Mouse (Mus musculus) urinary bladder, postnatal 36 days (tissue): Measurements from ENCODE around the gene 1700001C19Rik.
A peak's percentile ranks its signal among the peaks of the same experiment; 100 is the strongest.
"Not testable (repeated sequence)": the region's sequence is repeated elsewhere in the genome, so short reads cannot be mapped to it uniquely, and the experiment has no call there.

ENCODE experiments used
- DNase-seq, 2 experiments: peaks; one replicate each; pipeline ENCODE4 v3.0.0; 2022; ENCODE audit warnings: low spot score in 2 of 2, mixed read lengths in 1 of 2

The 1700001C19Rik gene

DNA sequence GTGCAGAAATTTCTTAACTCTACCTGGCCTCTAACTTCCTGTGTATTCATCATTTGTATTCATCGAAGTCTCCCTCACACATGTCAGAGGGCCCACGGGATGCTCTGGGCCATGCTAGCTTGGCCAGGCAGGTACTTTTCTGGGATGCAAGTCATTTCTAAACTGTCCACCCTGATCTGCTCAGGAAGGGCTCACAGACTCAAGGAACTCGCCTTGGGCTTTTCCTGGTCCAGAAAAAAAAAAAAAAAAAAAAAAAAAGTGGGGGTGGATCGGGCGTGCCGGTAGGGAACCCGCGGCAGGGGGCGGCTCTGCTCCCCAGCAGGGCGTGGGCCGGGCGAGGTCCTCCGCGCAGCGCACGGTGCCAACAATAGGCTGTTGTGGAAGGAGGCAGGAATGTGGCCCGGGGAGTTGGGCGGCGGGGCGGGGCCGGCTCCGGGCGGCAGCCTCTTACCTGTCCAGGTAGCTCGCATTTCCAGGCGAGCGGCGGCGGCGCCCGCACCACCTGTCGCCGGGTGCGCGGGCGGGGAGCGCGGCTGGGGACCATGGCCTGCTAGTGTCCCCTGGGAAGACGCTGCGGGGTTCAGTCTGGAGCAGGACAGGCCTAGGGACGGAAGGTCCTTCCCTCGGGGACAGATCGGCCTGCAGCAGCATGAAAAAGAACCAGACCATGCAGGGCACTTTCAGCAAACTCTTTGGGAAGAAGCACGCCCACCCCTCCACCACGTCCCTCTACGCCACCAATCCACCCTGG lies 845 bp downstream of the 1700001C19Rik start, which contains the start of gene AI661453:
TSS of gene AI661453 (plus strand) at position 460 of the 751 bp plus-strand sequence.
- DNase-seq = peak; percentile 74 to 83

DNA sequence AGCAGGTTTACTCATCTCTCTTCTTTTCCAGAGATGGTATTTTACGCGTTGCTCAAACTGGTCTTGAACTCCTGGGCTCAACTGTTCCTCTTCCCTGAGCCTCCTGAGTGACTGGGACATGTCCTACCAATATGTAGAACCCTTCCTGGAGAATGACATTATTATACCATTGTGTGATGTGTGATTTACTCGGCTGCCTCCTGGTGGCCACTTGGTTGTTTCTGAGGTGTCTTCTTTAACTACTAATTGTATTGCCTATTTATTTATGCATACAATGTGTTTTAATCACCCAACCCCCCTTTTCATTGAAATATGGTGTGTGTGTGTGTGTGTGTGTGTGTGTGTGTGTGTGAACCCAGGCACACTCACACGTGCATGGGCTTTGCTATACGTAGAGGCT lies 6.4 kb downstream of the 1700001C19Rik start:
- no peak for DNase-seq

DNA sequence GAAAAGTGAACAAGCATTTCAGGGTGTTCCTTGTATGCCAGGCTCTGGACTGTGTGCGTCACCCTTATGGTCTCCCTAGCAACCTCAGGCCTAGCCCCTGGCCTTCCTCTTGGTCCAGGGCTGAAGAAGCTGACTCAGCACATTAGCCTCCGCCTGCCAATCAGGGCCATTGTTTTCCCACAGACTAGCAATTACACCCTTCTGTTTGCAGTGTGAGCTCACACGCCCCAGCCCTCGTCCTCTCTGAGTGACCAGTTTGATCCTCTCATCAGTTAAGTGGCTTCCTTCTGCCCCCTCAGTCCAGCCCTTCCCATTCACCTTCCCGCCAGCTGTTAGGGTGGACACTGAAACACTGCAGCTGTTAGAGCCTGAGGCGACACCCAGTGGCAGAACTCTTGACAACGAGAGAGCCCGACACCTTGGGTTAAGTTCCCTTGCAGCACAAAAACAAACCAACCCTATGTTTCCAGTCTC lies 8.3 kb downstream of the 1700001C19Rik start:
- no peak for DNase-seq

DNA sequence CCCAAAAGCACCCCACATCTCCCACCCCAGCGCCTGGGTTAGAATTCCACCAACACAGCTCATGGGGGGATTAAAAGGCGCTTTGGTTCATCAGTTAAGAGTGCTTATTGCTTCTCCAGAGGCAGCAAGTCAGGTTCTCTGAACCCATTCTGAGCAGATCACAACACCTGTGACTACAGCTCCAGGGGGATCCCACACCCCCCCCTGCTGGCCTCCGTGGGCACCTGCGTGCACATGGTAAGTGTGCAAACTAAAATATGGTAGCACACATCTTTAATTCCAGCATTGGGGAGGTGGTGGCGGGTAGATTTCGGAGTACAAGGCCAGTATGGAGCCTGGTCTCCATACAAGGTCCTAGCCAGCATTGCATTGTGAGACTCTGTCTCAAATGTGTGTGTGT lies 9.9 kb downstream of the 1700001C19Rik start:
- DNase-seq = no peak

DNA sequence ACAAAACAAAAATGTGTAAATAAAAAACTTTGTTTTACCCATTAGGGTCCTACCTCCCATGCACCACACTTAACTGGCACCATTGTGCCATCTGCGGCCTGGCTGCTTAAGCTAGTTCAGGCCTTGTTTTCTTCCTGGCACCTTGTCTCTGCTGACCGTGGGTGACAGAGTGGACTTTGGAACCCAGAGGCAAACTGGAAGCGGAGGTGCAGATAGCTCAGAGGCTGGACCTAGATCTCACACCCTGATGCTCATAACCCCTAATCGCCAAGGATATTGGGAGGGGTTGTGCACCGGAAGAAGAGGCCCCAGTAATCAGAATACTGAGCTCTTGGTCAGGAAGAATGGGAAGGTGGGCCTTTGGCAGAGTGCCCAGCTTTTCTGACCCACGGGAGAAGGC lies 13.0 kb downstream of the 1700001C19Rik start:
- no peak for DNase-seq

DNA sequence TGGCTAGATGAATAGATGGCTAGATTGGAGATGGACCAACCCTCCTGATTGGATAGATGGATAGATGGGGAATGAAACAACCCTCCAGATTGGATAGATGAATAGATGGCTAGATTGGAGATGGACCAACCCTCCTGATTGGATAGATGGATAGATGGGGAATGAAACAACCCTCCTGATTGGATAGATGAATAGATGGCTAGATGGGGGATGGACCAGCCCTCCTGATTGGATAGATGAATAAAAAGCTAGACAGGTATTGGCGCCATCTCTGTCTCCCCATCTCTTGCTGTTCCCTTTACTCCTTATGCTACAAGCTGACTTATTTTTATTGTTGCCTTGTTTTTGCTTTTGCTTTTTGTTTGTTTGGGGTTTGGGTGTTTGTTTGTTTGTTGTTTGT lies 14.6 kb downstream of the 1700001C19Rik start:
- DNase-seq = not testable (repeated sequence)

DNA sequence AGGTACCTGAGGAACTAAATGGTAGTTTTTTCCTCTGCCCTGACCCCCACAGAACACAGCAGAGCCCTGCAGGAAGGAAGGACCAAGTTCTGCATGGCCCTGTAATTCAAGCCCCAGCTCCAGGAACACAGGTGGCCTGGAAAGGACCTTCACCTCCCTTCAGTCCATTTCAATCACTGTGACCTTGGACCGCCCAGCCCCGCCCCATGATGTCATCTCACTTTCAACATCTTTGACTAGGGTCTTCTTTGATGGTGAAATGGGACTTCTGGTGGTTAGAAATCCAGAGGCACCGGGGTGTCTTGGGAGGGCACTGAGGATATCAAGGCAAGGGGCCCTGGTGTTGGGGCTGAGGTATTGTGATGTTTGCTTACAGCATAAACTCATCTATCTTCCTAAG lies 15.6 kb downstream of the 1700001C19Rik start:
- no peak for DNase-seq

DNA sequence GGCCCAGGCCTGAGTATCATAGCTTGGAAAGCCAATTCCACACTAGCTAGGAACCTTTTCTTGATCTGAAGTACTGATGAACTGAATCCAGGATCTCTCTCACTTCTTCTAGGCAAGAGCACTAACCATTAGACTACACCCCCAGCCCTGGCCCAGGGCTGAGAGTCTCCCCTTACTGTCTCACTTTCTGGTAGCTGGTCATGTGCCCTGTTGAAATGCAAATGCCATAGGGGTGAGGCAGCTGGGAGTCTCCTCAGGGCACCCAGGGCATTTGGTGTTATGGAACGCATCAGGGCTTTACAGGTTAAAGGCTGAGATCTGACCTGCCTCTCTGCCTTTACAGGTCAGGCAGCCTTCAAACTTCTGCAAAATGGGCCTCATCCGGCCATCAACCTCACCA lies 17.0 kb downstream of the 1700001C19Rik start:
- DNase-seq = no peak

DNA sequence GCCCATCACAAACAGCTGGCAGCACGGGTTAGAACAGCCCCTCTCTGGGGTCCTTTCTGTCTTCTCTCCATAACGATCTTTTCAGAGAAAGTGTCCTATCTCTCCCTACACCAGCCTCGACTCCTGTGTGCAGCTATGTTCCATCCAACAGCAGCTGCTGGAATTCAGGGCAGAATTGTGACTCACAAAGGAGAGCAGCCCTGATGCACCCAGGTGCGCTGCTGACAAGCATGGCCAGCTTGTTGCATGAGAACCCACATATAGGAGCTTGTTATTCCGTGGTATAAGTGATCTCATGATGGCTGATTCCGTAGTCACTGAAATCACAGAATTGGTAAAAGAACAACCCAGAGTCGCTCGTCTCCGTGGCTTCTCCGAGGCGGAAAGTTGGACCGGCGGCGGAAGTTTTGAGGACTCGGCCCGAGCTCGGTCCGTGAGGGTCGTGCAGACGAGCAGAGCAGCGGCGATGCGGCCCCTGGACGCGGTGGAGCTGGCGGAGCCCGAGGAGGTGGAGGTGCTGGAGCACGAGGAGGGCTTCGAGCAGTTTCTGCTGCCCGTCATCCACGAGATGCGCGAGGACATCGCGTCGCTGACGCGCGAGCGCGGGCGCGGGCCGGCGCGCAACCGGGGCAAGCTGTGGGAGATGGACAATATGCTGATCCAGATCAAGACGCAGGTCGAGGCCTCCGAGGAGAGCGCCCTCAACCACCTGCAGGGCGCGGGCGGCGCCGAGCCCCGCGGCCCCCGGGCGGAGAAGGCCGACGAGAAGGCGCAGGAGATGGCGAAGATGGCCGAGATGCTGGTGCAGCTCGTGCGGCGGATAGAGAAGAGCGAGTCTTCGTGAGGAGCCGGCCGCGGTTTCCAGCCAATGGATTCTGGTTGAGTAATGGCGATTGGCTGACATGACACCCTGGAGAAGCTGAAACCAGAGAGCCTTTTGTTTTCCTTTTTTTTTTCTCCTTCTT lies 27.0 kb downstream of the 1700001C19Rik start:
- DNase-seq = not testable (repeated sequence)

DNA sequence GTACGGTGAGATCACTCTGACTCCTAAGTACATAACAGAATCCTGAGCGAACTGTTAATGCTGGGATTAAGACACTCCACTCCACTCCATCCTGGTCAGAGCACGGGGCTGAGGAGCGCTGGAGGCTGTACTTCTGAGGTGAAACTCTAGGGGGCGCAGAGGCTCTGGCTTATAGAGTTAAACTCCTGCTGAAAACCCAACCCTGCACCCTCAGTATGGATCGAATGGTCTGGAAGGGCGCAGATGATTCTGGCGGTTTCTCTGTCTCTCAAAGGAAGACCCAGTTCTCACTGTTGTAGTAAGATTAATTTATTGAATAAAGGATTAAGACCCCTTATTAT lies 28.6 kb downstream of the 1700001C19Rik start:
- DNase-seq = peak; percentile 62 to 69

DNA sequence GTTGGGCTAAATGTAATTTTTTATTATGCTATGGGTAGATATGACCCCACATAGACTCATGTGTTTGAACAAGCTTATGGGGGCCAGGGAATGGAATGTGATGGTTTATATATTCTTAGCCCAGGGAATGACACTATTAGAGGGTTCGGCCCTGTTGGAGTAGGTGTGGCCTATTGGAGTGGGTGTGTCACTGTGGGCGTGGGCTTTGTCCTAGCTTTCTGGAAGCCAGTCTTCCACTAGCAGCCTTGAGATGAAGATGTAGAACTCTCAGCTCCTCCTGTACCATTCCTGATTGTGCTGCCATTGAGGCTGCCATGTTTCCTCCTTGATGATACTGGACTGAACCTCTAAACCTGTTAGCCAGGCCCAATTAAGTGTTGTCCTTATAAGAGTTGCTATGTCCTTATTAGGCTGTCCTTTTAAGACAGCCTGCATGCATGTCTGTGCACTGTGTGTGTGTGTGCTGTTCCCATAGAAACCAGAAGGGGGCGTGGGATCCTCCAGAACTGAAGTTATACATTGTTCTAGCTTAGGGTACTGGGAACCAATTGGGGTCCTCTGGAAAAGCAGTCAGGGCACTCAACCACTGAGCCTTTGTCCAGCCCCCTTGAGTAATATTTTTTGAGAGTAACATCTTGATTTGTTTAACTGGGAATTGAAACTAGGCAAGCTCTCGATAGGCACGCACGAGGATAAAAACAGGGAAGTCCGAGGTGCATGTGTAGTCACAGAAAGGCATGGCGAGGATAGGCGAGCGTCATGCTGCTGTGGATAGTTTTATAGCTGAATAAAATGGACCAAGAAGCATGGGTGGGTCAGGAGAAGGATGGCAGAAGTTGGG lies 29.2 kb downstream of the 1700001C19Rik start:
- DNase-seq = no peak

DNA sequence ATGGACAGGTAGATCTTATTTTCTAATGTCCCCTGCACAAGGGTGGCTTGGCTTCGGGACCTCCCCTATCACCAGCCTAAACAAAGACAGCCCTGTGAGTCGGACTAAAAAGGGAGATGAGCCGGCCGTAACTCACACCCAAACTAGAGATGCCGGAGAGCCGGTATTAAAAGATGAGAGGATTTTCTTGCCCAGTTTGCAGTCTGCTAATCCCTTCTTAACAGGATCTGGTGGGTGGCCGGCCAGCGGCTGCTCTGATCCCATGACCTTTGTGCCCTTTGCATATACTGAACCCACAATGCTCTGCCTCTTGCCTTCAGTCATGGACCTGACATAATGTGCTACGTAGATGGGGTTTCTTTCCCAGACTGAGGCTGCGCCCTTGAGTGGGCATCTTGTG lies 36.7 kb downstream of the 1700001C19Rik start, which contains the start of gene Guca1a:
TSS of gene Guca1a (minus strand) at position 134 of the 400 bp plus-strand sequence.
- no peak for DNase-seq

DNA sequence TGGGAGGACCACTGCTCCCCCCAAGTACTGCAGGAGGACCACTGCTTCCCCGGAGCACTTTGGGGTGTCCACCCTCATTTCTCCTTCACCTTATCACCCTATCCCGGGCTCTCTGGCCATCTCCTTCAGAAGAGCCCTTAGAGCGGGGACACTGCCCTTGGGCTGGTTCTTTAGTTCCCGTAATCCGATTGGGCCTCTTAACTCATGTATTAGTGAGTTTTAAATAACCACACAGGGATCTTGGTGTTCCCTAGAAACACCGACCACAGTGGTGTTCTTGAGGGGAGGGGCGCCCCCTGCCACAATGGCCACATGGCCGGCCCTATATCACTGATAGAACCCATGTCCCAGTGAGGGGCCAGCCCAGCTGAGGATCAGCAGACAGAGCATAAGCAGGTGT lies 38.1 kb downstream of the 1700001C19Rik start:
- no peak for DNase-seq

DNA sequence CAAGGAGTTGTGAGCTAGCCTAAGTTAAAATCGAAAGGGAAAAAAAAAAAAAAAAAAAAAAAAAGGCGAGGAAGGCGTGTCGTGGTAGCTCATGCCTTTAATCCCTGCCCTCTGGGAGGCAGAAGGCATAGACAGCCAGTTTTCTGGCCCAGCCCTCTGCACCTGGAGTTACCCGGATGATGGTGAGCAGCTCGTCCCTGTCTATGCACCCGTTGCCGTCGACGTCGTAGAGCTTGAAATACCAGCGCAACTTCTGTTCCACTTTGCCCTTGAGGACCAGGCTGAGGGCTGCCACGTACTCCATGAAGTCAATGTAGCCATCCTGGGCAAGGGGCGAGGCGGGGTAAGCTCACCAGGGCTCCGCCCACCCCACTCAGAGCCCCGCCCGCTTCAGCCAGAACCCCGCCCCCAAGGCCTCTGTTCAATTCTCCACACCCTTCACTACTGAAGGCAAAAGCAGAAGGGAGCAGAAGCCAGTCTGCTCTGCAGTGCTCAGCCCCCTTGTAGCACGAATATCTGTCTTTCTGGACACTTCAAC lies 41.7 kb downstream of the 1700001C19Rik start:
- DNase-seq = peak; percentile 56 to 72

DNA sequence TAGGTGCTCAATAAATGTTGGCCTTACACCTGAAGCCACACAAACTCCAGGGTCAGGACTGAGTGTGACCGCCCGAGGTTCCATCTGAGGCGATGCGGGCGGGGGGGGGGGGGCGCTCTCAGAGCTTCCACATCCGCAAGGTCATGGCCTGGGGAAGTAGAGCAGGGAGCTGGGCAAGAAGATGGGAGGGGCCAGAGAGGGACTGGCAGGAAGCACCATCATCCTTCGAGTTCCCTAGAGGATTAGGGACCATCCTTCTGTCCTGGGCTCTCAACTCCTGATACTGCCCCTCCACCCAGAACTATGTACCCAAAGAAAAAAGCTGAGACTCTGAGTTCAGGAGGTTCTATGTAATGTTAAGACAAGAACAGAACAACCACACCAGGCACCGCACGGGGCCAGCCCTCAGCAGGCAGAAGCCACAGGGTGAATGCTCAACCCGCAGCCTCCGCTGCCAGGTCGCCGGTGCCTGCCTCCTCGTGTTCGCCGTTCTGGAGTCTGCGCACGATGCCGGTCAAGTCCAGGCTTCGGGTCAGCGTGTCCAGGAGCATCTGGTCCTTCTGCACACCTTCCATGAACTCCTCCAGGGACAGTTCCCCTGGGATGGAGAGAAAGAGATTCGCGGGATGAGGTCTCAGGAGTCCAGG lies 42.8 kb downstream of the 1700001C19Rik start:
- peak in 1 of 2 experiments; percentile 7 for DNase-seq

DNA sequence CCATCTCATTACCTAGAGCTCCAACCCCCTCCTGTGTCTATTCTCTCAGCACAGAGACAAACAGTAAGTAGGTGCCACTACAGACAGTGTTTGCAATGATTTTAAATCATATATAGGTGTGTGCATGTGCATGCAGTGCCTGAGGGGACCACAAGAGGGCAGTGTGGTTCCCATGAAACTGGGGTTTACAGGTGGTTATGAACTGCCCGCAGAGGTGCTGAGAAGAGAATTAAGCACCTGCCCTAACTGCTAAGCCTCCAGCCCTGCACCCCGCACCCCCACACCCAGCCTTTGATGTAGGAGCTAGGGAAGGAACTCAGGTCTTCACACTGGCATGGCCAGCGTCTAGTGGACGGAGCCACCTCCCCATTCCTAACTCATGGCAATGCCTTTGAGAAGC lies 50.5 kb downstream of the 1700001C19Rik start:
- peak; percentile 43 to 53 for DNase-seq

DNA sequence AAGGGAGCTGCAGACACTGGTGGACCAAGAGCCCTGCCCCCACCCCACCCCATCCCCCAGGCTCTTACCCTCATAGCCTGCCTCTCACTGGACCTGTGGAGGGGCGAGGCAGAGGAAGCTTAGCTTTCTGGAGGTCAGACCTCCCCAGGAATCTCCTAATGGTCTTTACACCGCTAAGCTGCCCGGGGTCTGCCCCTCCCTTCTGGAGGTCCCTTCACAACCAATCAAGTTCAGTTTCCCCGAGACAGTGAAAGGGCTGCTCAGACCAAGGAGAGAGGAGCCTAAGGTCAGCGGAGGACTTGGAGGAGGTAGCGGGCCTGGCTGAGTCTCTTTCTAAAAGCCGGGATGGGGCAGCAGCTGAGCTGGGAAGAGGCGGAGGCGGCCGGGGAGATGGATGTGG lies 52.0 kb downstream of the 1700001C19Rik start, which contains the start of gene Guca1b:
TSS of gene Guca1b (plus strand) at position 249 of the 400 bp plus-strand sequence.
- DNase-seq = no peak

DNA sequence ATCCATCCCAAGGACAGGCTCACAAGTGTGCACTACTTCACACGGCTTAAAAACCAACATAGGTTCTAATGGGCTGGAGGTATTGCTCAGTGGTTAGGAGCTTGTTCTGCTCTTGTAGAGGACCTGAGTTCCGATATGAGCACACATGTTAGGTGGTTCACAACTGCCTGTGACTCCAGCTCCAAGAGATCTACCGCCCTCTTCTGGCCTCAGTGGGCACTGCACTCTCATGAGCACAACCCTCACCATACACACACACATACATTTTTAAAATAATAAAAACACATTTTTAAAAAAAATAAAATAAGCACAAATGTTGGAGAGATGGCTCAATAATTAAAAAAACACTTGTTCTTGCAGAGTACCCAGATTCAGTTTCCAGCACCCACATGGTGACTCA lies 53.1 kb downstream of the 1700001C19Rik start:
- DNase-seq = no peak

DNA sequence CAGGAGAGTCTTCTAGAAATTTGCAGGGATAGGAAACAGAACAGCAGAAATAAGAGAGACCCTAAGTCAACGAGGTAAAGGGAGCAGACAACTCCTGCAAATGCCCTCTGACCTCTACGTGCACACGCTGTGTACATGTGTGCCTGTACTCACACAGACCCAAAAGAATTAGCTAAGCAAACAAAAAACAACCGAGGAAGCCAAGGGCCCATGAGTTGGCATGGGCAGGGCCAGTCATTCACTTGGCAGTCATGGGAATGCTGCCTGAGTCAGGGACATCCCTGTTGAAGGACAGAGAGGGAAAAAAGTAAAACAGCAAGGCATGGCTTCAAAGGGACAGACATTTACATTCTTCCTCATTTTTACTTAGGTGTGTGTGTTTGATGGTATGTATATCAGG lies 53.9 kb downstream of the 1700001C19Rik start:
- DNase-seq = no peak

DNA sequence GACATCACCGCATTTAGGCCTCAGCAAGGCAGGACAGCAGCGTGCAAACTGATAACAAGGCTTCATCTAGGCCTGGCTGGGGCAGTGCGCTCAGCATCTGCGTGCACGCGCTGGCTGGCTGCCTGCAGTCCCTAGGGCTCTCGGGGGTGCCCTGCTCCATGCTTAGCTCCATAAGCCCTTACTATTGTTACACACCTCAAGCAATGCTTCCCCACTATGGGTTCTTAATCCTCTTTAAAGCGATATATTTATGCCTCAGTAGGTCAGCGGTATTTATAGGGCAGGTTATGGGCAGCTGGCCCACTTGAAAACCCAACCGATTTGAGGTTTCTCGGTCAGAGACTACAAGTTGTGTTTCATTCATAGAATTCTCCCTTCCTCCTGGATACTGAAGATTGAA lies 55.3 kb downstream of the 1700001C19Rik start:
- DNase-seq = no peak

DNA sequence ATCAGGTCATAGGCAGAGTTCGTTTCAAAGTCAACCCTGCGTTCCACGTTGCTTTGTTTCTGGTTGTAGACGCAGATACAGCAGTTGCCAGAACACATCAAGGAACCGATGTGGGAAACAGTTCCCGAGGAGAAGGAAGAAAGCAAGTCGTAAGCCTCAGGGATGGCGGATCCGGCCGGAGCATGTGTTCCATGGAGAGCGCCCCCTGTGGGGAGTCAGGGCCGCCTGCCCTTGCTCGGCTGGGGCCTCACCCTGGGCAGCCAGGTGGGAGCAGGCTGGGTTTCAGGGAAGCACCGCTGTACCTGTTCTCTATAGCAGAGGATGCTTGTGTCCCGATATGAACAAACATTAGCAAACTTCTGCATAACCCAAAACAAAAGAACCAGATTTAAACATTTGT lies 59.0 kb downstream of the 1700001C19Rik start:
- DNase-seq = no peak
